Mouse (Mus musculus) gastrocnemius, postnatal 36 days (tissue): ENCODE measurements around the gene Sema6b. TPM values are rescaled to one million over a fixed set of nuclear protein-coding genes. Genes with fewer than 3 reads are reported as not detected.
A peak's percentile ranks its signal among the peaks of the same experiment; 100 is the strongest.
"Not testable (repeated sequence)": the region's sequence is repeated elsewhere in the genome, so short reads cannot be mapped to it uniquely, and the experiment has no call there.

Experiments used
- DNase-seq, 2 experiments: peaks; one replicate each; pipeline ENCODE4 v3.0.0; 2022
- intact Hi-C: fragments of 180-260 bp; cut with DNase I; formaldehyde crosslinking; loops from one replicate; pipeline ENCODE4 v1.15.1; 2025
- microRNA-seq, 2 experiments: library from miRNA; unstranded; fragments of <30 nt; microRNA quantifications; one replicate each; pipeline ENCODE4 v1.2.0; 2021
- total RNA-seq, 2 experiments: library from RNA; stranded (reverse); gene quantifications; 2 replicates each; pipeline ENCODE4 v1.2.3; 2021

The Sema6b gene
- total RNA-seq, 2 experiments from 2014 or later = 2.8 to 2.9 TPM

DNA sequence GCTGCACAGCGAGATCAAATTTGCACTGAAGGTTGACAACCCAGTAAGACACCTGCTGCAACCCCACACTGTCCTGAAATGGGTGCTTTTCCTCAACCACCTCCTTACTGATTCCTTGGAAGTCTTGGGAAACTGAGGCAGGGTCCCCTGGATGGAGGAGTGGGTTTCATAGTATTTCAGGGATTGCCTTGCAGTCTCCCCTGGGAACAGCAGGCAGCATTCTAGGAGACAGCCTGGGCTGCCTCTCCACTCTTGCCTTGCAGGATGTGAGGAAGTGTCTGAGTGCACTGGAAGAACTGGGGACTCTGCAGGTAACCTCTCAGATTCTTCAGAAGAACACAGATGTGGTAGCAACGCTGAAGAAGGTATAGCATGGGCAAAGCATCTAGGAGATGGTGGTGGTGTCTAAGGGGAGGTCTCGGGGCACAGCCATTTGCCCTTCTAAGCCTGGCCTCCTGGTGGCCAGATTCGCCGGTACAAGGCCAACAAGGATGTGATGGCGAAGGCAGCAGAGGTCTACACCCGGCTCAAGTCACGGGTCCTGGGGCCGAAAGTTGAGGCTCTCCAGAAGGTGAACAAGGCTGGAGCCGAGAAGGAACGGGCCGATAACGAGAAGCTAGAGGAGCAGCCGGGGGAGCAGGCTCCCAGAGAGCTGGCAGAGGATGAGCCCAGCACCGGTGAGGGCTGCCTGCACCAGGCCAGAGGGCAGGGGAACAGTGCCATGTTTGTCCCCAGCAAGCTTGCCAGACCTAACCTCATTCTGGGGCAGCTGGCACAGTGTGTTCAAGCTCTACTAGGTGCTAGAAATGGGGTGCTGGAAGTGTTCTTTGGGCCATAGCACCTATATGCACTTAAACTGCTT, 41.2 kb downstream of the Sema6b start:
- intact Hi-C loops = no loop called here
- DNase-seq = peak in 1 of 2 experiments; percentile 41

DNA sequence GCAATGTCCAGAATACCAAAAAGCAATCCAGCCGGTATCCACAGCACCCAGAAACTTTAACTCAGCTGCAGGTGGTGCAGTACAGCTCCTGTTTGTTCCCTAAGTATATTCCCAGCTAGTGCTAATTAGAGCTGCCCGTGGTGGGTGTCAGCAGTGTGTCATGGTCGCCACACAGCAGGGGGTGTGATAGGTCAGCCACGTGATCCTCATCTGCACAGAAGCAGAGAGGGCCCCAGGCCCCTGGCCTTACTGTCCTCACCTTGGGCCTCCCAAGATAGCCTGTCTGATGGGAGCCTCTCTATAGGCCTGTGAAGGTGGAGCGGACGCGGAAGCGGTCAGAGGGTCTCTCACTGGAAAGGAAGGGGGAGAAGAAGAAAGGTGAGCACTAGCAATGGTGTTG, 42.0 kb downstream of the Sema6b start:
- intact Hi-C loops = no loop called here

GRCm38 (mm10) chr17:56096883-56097282, 43.3 kb downstream of the Sema6b start:
- intact Hi-C loops = no loop called here

More for the DNA sequence above, 42.0 kb downstream of the Sema6b start:
- DNase-seq = no peak

DNA sequence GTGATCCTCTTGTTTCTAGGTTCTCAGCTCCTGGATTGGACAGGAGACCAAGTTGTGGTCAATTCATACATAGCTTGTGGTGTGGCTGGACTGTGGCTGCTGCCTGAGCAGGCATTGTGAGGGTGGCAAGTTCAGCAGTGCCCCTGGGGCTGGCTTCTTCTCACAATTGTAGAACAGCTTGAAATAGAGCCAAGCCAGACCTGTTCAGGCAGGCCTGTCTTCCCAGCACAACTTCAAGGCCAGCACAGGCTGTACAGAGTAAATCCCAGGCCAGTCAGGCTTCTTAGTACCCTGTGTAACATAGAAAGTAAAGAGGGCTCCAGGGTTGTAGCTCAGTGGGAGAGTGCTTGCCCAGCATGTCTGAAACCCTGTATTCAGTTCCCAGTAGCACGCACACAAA, 47.3 kb downstream of the Sema6b start:
- DNase-seq = no peak
- intact Hi-C loops = loop anchor here (5.0 kb wide), 1 partner anchor 940 kb away; the partner anchor contains the start of gene Khsrp

More at GRCm38 (mm10) chr17:56096883-56097282, 43.3 kb downstream of the Sema6b start:
- no peak for DNase-seq

GRCm38 (mm10) chr17:56092312-56092711, 47.8 kb downstream of the Sema6b start:
- DNase-seq = no peak
- intact Hi-C loops = loop anchor here (5.0 kb wide), 1 partner anchor 940 kb away; the partner anchor contains the start of gene Khsrp

- DNase-seq = no peak
- intact Hi-C loops = no loop called here
Measured at GRCm38 (mm10) chr17:56080781-56081585, 59.2 kb downstream of the Sema6b start.

- intact Hi-C loops = no loop called here
- no peak for DNase-seq
Measured at GRCm38 (mm10) chr17:56079921-56080320, 60.2 kb downstream of the Sema6b start.

DNA sequence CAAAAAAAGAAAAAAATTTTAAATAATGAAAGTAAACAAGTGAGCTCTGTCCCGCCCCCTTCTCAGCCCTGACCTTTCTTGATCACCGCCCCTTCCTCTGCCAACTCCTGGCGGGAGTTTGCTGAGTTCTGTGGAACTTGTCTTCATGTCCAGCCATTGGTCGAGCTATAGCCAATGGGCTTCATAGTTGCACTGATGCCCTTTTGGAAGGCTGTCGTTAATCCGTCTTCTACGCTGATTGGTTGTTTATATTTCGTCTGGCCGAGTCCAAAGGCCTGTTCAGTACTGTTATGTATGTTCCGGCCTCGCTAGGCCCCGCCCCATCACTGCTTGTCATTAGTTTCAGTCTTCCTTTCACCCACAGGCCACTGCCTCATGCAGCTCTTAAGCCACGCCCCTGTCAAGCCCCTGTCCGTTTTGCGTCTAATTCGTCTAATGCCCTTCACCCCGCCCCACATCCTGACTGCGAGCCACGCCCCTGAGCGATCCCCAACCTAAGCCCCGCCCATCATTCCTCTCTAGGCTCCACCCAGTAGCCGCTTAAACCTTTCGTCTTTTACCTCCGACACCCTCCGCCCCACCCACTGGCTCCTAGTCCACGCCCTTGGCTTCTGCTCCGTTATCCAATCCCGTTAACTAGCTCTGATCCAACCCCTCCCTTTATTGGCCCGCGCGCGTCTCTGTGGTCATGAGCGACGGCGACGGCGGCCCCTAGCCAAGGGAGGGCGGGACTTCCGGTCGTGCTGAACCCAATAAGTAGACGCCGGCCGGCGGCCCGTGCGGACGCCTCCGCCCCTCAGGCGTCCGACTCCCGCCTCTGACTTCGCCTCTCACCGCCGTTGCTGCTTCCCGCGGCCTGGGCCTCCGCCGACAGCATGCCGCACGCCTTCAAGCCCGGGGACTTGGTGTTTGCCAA, 61.0 kb downstream of the Sema6b start, which contains the start of gene Hdgfl2:
Gene Hdgfl2, plus strand, starts transcription at position 755 of the 916 bp plus-strand sequence.
- peak; percentile 99 to 100 for DNase-seq
- intact Hi-C loops = no loop called here

- DNase-seq, intact Hi-C loops: not testable (repeated sequence)
Measured at GRCm38 (mm10) chr17:56078361-56078760, 61.8 kb downstream of the Sema6b start.

GRCm38 (mm10) chr17:56077523-56077922, 62.6 kb downstream of the Sema6b start:
- DNase-seq = no peak
- intact Hi-C loops = no loop called here

GRCm38 (mm10) chr17:56074827-56075208, 65.3 kb downstream of the Sema6b start, which contains the start of gene Ubxn6:
TSS of gene Ubxn6 (minus strand) at chr17:56075028.
- intact Hi-C loops = loop anchor here (5.0 kb wide), 1 partner anchor 38 kb away; the partner anchor contains the start of gene Sh3gl1
- peak; percentile 92 to 98 for DNase-seq

DNA sequence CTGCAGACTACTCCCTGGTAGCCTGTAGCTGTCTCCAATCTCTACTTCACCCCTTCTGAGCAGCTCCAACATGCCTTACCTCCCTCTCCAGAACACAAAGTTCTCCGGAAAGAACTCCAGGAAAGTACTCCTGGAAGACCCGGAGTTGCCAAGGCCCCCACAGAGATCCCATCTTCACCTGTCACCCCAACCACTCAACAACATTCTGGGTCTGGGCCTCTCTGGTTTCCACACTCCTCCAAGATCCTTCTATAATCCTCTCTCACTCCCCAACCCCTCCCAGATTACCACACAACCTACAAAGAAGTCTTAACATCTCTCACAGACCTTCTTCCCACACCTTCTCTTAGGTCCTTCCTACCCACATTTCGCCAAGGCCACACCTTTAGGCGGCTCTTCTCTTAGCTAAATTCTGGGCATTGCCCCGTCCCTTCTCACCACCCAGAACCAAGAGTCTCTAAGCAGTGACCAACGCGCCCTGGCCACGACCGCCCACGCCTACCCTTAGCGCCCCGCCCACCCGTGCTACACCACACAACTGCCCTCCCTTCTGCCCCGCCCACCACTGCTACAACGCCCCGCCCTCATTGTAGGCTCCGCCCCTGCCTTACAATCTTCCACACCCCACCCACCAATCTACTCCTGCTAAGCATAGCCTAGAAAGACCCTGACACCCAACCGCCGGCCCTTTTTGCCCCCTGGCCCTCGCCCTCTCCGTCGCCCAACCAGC, 65.9 kb downstream of the Sema6b start:
- intact Hi-C loops = loop anchor here (5.0 kb wide), 1 partner anchor 37 kb away; the partner anchor contains the start of gene Sh3gl1
- peak; percentile 78 to 79 for DNase-seq

Small RNA genes within 50 kb of the gene (microRNA-seq; reads per million reads assigned to microRNA genes)
- 0 reads per million in 2 experiments for gene Gm44397

Other genes with a start within 250 kb of the Sema6b start
- 1 to 10 TPM; 2.1 to 2.7 TPM for gene Zfp959, start 248.2 kb downstream of the Sema6b start, total RNA-seq
- gene Zfp119b, start 190.8 kb downstream of the Sema6b start, total RNA-seq = 1 to 10 TPM; 2.6 to 2.7 TPM
- not detected for gene Ebi3, start 187.7 kb downstream of the Sema6b start, total RNA-seq
- gene Yju2, start 181.2 kb downstream of the Sema6b start, total RNA-seq = 1 to 10 TPM; 7.8 to 8.8 TPM
- gene Shd, start 169.9 kb downstream of the Sema6b start, total RNA-seq = not detected
- gene Fsd1, start 153.8 kb downstream of the Sema6b start, total RNA-seq = not detected
- 1 to 10 TPM; 2.5 to 3.0 TPM for gene Stap2, start 134.8 kb downstream of the Sema6b start, total RNA-seq
- gene Mpnd, start 134.6 kb downstream of the Sema6b start, total RNA-seq = 10 to 100 TPM; 40.6 to 50.2 TPM
- 10 to 100 TPM in 1 of 2 experiments, 1 to 10 TPM in 1; 9.9 to 10.6 TPM for gene Sh3gl1, start 103.7 kb downstream of the Sema6b start, total RNA-seq
- gene Chaf1a, start 99.9 kb downstream of the Sema6b start, total RNA-seq = 1 to 10 TPM; 1.3 to 1.4 TPM
- 10 to 100 TPM; 47.7 to 50.9 TPM for gene Ubxn6, start 65.3 kb downstream of the Sema6b start, total RNA-seq
- 10 to 100 TPM; 20.2 to 26.5 TPM for gene Hdgfl2, start 60.7 kb downstream of the Sema6b start, total RNA-seq
- 100 to 1,000 TPM; 242 to 290 TPM for gene Plin4, start 30.5 kb downstream of the Sema6b start, total RNA-seq
- gene Plin5, start 22.7 kb downstream of the Sema6b start, total RNA-seq = 10 to 100 TPM; 26.5 to 43.5 TPM
- gene Lrg1, start 18.3 kb downstream of the Sema6b start, total RNA-seq = 10 to 100 TPM; 14.9 to 15.7 TPM
- under 1 TPM; 0.41 to 0.64 TPM for gene Tnfaip8l1, start 22.1 kb upstream of the Sema6b start, total RNA-seq
- gene Mydgf, start 43.6 kb upstream of the Sema6b start, total RNA-seq = 10 to 100 TPM; 16.9 to 17.6 TPM
- gene Dpp9, start 78.6 kb upstream of the Sema6b start, total RNA-seq = 10 to 100 TPM; 31.6 to 32.2 TPM
- 100 to 1,000 TPM; 152 TPM for gene Fem1a, start 116.5 kb upstream of the Sema6b start, total RNA-seq
- 1 to 10 TPM; 2.0 to 3.2 TPM for gene Ticam1, start 136.4 kb upstream of the Sema6b start, total RNA-seq
- 10 to 100 TPM; 44.4 to 45.7 TPM for gene Plin3, start 152.5 kb upstream of the Sema6b start, total RNA-seq
- not detected for gene Arrdc5, start 159.9 kb upstream of the Sema6b start, total RNA-seq
- gene Uhrf1, start 163.0 kb upstream of the Sema6b start, total RNA-seq = 1 to 10 TPM; 1.4 to 3.0 TPM
- 10 to 100 TPM; 26.0 to 29.8 TPM for gene Kdm4b, start 185.7 kb upstream of the Sema6b start, total RNA-seq